Mouse (Mus musculus): ENCODE results near the gene Cdc6. TPM values are rescaled to one million over a fixed set of nuclear protein-coding genes. Genes with fewer than 3 reads are reported as not detected.
A peak's percentile ranks its signal among the peaks of the same experiment; 100 is the strongest.

Cdc6 gene
- polyA plus RNA-seq, 1 experiment: 24.1 TPM

DNA sequence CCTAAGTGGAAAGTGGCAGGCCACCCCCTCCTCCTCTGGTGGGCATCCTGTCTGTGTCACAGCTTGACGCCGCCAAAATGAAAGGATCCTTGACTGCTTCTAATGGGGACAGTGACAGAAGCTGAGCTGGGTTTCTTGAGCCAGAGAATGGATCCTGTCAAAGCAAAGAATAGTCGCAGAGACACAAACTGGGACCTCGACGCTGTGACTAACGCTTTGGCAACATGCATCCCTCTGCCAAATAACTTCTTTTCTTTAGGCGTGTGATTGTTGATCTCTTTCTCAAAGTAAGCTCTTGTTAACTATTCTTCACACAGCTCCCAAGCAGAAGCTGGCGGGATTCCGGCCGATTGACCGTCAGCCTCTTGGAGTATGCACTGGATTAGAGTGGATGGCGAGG lies 40.3 kb upstream of the Cdc6 start:
- Histone ChIP-seq H3K79me3 (ENCODE audit: low read depth) (peaks cover 31% of the 10 kb centered on the region), H3K36me3 (ENCODE audit: control insufficient read depth, insufficient read depth) (peaks cover 59% of the 10 kb centered on the region), H3ac (ENCODE audit: control insufficient read depth, insufficient read length, low read depth) (no peak overlapping the region), H3K79me2 (ENCODE audit: control insufficient read depth, insufficient read depth) (peaks cover 81% of the 10 kb centered on the region), H3K4me3 (ENCODE audit: insufficient read depth, poor library complexity, severe bottlenecking) (no peak overlapping the region), H3K27me3 (ENCODE audit: control insufficient read depth, insufficient read depth, insufficient read length) (no peaks in the 10 kb centered on the region)
- TF ChIP-seq MAX (IDR thresholded peaks at IDR 0.05): no peak
- TF ChIP-seq MYOD1 (IDR thresholded peaks at IDR 0.05; ENCODE audit: control insufficient read depth, insufficient read length, low read depth): no peak
- TF ChIP-seq USF1 (IDR thresholded peaks at IDR 0.05; ENCODE audit: low read depth): no peak
- TF ChIP-seq MYOG (IDR thresholded peaks at IDR 0.05; ENCODE audit: control insufficient read depth, extremely low read depth, insufficient read length): no peak
- TF ChIP-seq CEBPB (IDR thresholded peaks at IDR 0.05; ENCODE audit: low read depth): no peak
- no peak for TF ChIP-seq FOSL1 (IDR thresholded peaks at IDR 0.05; ENCODE audit: insufficient read depth, low read length, poor library complexity, severe bottlenecking)

DNA sequence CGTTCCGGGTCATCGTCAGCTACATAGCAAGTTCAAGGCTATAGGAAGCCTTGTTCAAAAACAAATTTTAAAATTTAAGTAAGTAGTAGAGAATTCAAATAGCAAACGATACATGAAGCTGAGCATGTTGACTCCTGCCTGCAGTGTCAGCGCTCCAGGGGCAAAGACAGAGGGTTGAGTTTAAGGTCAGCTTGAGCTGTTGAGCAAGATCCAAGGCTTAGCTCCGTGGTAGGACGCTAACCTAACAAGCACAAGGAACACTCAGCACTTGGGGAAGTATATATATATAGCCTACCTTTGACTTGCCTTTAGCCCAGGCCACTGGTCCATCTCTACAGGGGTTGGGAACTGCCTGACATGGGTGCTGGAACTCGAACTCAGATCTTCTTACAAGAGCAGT lies 37.7 kb upstream of the Cdc6 start:
- Histone ChIP-seq H3K36me3 (ENCODE audit: control insufficient read depth, insufficient read depth) (peaks cover 71% of the 10 kb centered on the region), H3K79me2 (ENCODE audit: control insufficient read depth, insufficient read depth) (peaks cover 88% of the 10 kb centered on the region), H3K4me3 (ENCODE audit: insufficient read depth, poor library complexity, severe bottlenecking) (no peak overlapping the region), H3K27me3 (ENCODE audit: control insufficient read depth, insufficient read depth, insufficient read length) (no peaks in the 10 kb centered on the region), H3ac (ENCODE audit: control insufficient read depth, insufficient read length, low read depth) (no peak overlapping the region), H3K79me3 (ENCODE audit: low read depth) (peaks cover 32% of the 10 kb centered on the region)
- TF ChIP-seq MAX (IDR thresholded peaks at IDR 0.05) (no peak), MYOD1 (IDR thresholded peaks at IDR 0.05; ENCODE audit: control insufficient read depth, insufficient read length, low read depth) (no peak), USF1 (IDR thresholded peaks at IDR 0.05; ENCODE audit: low read depth) (no peak), FOSL1 (IDR thresholded peaks at IDR 0.05; ENCODE audit: insufficient read depth, low read length, poor library complexity, severe bottlenecking) (no peak), CTCF (IDR thresholded peaks at IDR 0.05; ENCODE audit: control insufficient read depth, insufficient read depth, insufficient read length) (no peak), CEBPB (IDR thresholded peaks at IDR 0.05; ENCODE audit: low read depth) (no peak), MYOG (IDR thresholded peaks at IDR 0.05; ENCODE audit: control insufficient read depth, extremely low read depth, insufficient read length) (no peak)

- Histone ChIP-seq H3K4me3 (ENCODE audit: insufficient read depth, poor library complexity, severe bottlenecking) (no peak overlapping the region), H3K27me3 (ENCODE audit: control insufficient read depth, insufficient read depth, insufficient read length) (no peaks in the 10 kb centered on the region), H3K36me3 (ENCODE audit: control insufficient read depth, insufficient read depth) (peaks cover 70% of the 10 kb centered on the region), H3K79me3 (ENCODE audit: low read depth) (peaks cover 37% of the 10 kb centered on the region), H3K79me2 (ENCODE audit: control insufficient read depth, insufficient read depth) (peaks cover 92% of the 10 kb centered on the region), H3ac (ENCODE audit: control insufficient read depth, insufficient read length, low read depth) (no peak overlapping the region)
- TF ChIP-seq FOSL1 (IDR thresholded peaks at IDR 0.05; ENCODE audit: insufficient read depth, low read length, poor library complexity, severe bottlenecking): no peak
- no peak for TF ChIP-seq MYOD1 (IDR thresholded peaks at IDR 0.05; ENCODE audit: control insufficient read depth, insufficient read length, low read depth)
- no peak for TF ChIP-seq CEBPB (IDR thresholded peaks at IDR 0.05; ENCODE audit: low read depth)
- no peak for TF ChIP-seq USF1 (IDR thresholded peaks at IDR 0.05; ENCODE audit: low read depth)
- no peak for TF ChIP-seq MAX (IDR thresholded peaks at IDR 0.05)
- TF ChIP-seq CTCF (IDR thresholded peaks at IDR 0.05; ENCODE audit: control insufficient read depth, insufficient read depth, insufficient read length): no peak
- TF ChIP-seq MYOG (IDR thresholded peaks at IDR 0.05; ENCODE audit: control insufficient read depth, extremely low read depth, insufficient read length): no peak
Observed at GRCm38 (mm10) chr11:98870791-98871190, 36.8 kb upstream of the Cdc6 start.

DNA sequence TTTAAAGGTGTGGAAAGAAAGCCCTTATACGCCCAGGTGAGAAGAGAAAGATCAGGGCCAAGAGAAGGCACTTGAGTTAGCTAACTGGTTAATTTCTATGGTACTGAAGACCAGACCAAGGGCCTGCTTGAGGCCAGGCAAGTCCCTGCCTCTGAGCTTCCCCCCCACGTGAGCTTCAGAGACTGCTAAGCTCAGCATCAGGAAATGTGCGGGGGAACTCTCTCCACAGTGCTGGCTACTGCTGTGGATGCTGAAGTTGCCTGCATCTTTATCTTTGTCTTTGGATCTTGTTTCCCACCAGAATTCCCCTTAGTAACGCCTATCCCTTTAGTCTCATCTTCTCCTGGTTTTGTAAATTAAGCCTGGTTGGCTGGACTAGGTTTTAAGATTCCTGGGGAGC lies 36.2 kb upstream of the Cdc6 start:
- H3K79me2 ChIP-seq (ENCODE audit: control insufficient read depth, insufficient read depth): peaks cover 89% of the 10 kb centered on the region
- no peak overlapping the region for H3ac ChIP-seq (ENCODE audit: control insufficient read depth, insufficient read length, low read depth)
- H3K79me3 ChIP-seq (ENCODE audit: low read depth): peaks cover 32% of the 10 kb centered on the region
- H3K27me3 ChIP-seq (ENCODE audit: control insufficient read depth, insufficient read depth, insufficient read length): no peaks in the 10 kb centered on the region
- TF ChIP-seq MAX (IDR thresholded peaks at IDR 0.05): no peak
- no peak for TF ChIP-seq CEBPB (IDR thresholded peaks at IDR 0.05; ENCODE audit: low read depth)
- no peak for TF ChIP-seq FOSL1 (IDR thresholded peaks at IDR 0.05; ENCODE audit: insufficient read depth, low read length, poor library complexity, severe bottlenecking)
- TF ChIP-seq USF1 (IDR thresholded peaks at IDR 0.05; ENCODE audit: low read depth): no peak
- no peak for TF ChIP-seq MYOG (IDR thresholded peaks at IDR 0.05; ENCODE audit: control insufficient read depth, extremely low read depth, insufficient read length)
- no peak for TF ChIP-seq MYOD1 (IDR thresholded peaks at IDR 0.05; ENCODE audit: control insufficient read depth, insufficient read length, low read depth)
- TF ChIP-seq CTCF (IDR thresholded peaks at IDR 0.05; ENCODE audit: control insufficient read depth, insufficient read depth, insufficient read length): no peak
- H3K4me3 ChIP-seq (ENCODE audit: insufficient read depth, poor library complexity, severe bottlenecking): no peak overlapping the region
- peaks cover 66% of the 10 kb centered on the region for H3K36me3 ChIP-seq (ENCODE audit: control insufficient read depth, insufficient read depth)

GRCm38 (mm10) chr11:98872040-98872439 lies 35.6 kb upstream of the Cdc6 start:
- Histone ChIP-seq H3K4me3 (ENCODE audit: insufficient read depth, poor library complexity, severe bottlenecking) (no peak overlapping the region), H3K79me2 (ENCODE audit: control insufficient read depth, insufficient read depth) (peaks cover 89% of the 10 kb centered on the region), H3K36me3 (ENCODE audit: control insufficient read depth, insufficient read depth) (peaks cover 59% of the 10 kb centered on the region), H3K79me3 (ENCODE audit: low read depth) (peaks cover 36% of the 10 kb centered on the region), H3K27me3 (ENCODE audit: control insufficient read depth, insufficient read depth, insufficient read length) (no peaks in the 10 kb centered on the region), H3ac (ENCODE audit: control insufficient read depth, insufficient read length, low read depth) (no peak overlapping the region)
- no peak for TF ChIP-seq MAX (IDR thresholded peaks at IDR 0.05)
- TF ChIP-seq MYOD1 (IDR thresholded peaks at IDR 0.05; ENCODE audit: control insufficient read depth, insufficient read length, low read depth): no peak
- TF ChIP-seq USF1 (IDR thresholded peaks at IDR 0.05; ENCODE audit: low read depth): no peak
- TF ChIP-seq CTCF (IDR thresholded peaks at IDR 0.05; ENCODE audit: control insufficient read depth, insufficient read depth, insufficient read length): no peak
- no peak for TF ChIP-seq CEBPB (IDR thresholded peaks at IDR 0.05; ENCODE audit: low read depth)
- no peak for TF ChIP-seq MYOG (IDR thresholded peaks at IDR 0.05; ENCODE audit: control insufficient read depth, extremely low read depth, insufficient read length)
- no peak for TF ChIP-seq FOSL1 (IDR thresholded peaks at IDR 0.05; ENCODE audit: insufficient read depth, low read length, poor library complexity, severe bottlenecking)

- peaks cover 36% of the 10 kb centered on the region for H3K79me3 ChIP-seq (ENCODE audit: low read depth)
- TF ChIP-seq MYOD1 (IDR thresholded peaks at IDR 0.05; ENCODE audit: control insufficient read depth, insufficient read length, low read depth): no peak
- TF ChIP-seq CEBPB (IDR thresholded peaks at IDR 0.05; ENCODE audit: low read depth): peak; percentile 38
- no peak for TF ChIP-seq CTCF (IDR thresholded peaks at IDR 0.05; ENCODE audit: control insufficient read depth, insufficient read depth, insufficient read length)
- no peak for TF ChIP-seq MAX (IDR thresholded peaks at IDR 0.05)
- no peak for TF ChIP-seq FOSL1 (IDR thresholded peaks at IDR 0.05; ENCODE audit: insufficient read depth, low read length, poor library complexity, severe bottlenecking)
- peaks cover 88% of the 10 kb centered on the region for H3K79me2 ChIP-seq (ENCODE audit: control insufficient read depth, insufficient read depth)
- H3K27me3 ChIP-seq (ENCODE audit: control insufficient read depth, insufficient read depth, insufficient read length): no peaks in the 10 kb centered on the region
- H3K4me3 ChIP-seq (ENCODE audit: insufficient read depth, poor library complexity, severe bottlenecking): no peak overlapping the region
- H3ac ChIP-seq (ENCODE audit: control insufficient read depth, insufficient read length, low read depth): no peak overlapping the region
- peaks cover 49% of the 10 kb centered on the region for H3K36me3 ChIP-seq (ENCODE audit: control insufficient read depth, insufficient read depth)
Observed at GRCm38 (mm10) chr11:98873900-98874299, 33.7 kb upstream of the Cdc6 start.
